ENCODE assay signal across 9 mouse cellular contexts in genomic region chr16:45877171-45877570, GRCm38 (mm10).
DNase-seq lines count a peak whose midpoint lies in the region; ATAC-seq and TF ChIP-seq lines count a peak whose summit lies in the region.
"Had no signal": no experiment of that assay in that cellular context is flagged by ENCODE, and none has a peak within 500 bp of the region (broad histone marks: within the 10 kb centered on the region; RNA-seq: fewer than 3 reads in every experiment).

No protein-coding gene starts in this region.

- ATAC-seq in forebrain, postnatal 0 days, result peak; percentile 27; the same call in 1 of the 2 replicates
- no peak for ATAC-seq in forebrain, embryonic 12.5 days (ENCODE audit: low FRiP score)
- ATAC-seq in lung, embryonic 16.5 days (ENCODE audit: low read depth), result peak; percentile 36
- no peak for ATAC-seq in midbrain, embryonic 15.5 days (replicated peaks)

- H3K36me3 ChIP-seq in forebrain, postnatal 0 days (ENCODE audit: insufficient read depth), result no peaks in the 10 kb centered on the region
- no peaks in the 10 kb centered on the region for H3K36me3 ChIP-seq in forebrain, embryonic 12.5 days (replicated peaks)
- H3K36me3 ChIP-seq in lung, embryonic 16.5 days (ENCODE audit: control insufficient read depth, insufficient read depth, low read length), result no peaks in the 10 kb centered on the region
- no peaks in the 10 kb centered on the region for H3K36me3 ChIP-seq in midbrain, embryonic 15.5 days (replicated peaks)
- H3K36me3 ChIP-seq: liver, embryonic 13.5 days had no signal

- 80% methylated on average over 5 of the region's 5 CpGs for WGBS in forebrain, postnatal 0 days
- WGBS in forebrain, embryonic 12.5 days, result 83% methylated on average over 5 of the region's 5 CpGs
- WGBS in lung, embryonic 16.5 days, result 52% methylated on average over 5 of the region's 5 CpGs
- 88% methylated on average over 5 of the region's 5 CpGs for WGBS in midbrain, embryonic 15.5 days

- no peaks in the 10 kb centered on the region for H3K27me3 ChIP-seq in forebrain, postnatal 0 days (ENCODE audit: insufficient read depth, low read length)
- no peaks in the 10 kb centered on the region for H3K27me3 ChIP-seq in forebrain, embryonic 12.5 days
- no peaks in the 10 kb centered on the region for H3K27me3 ChIP-seq in lung, embryonic 16.5 days (ENCODE audit: control insufficient read depth, insufficient read depth, low read depth, low read length)
- no peaks in the 10 kb centered on the region for H3K27me3 ChIP-seq in midbrain, embryonic 15.5 days (replicated peaks)
- H3K27me3 ChIP-seq: liver, embryonic 13.5 days had no signal

- H3K9ac ChIP-seq in forebrain, postnatal 0 days, result no peak overlapping the region
- H3K9ac ChIP-seq in forebrain, embryonic 12.5 days, result no peak overlapping the region
- no peak overlapping the region for H3K9ac ChIP-seq in lung, embryonic 16.5 days (ENCODE audit: low read length)
- H3K9ac ChIP-seq in midbrain, embryonic 15.5 days, result no peak overlapping the region
- H3K9ac ChIP-seq: liver, embryonic 13.5 days had no signal

- no peaks in the 10 kb centered on the region for H3K9me3 ChIP-seq in forebrain, postnatal 0 days (ENCODE audit: low read length)
- no peaks in the 10 kb centered on the region for H3K9me3 ChIP-seq in forebrain, embryonic 12.5 days
- H3K9me3 ChIP-seq in lung, embryonic 16.5 days (ENCODE audit: control insufficient read depth, low read length), result no peaks in the 10 kb centered on the region
- no peaks in the 10 kb centered on the region for H3K9me3 ChIP-seq in midbrain, embryonic 15.5 days
- H3K9me3 ChIP-seq: liver, embryonic 13.5 days had no signal

- H3K27ac ChIP-seq in forebrain, postnatal 0 days (ENCODE audit: low read depth, low read length), result no peak overlapping the region
- no peak overlapping the region for H3K27ac ChIP-seq in forebrain, embryonic 12.5 days
- peak overlapping the region; percentile 46 for H3K27ac ChIP-seq in lung, embryonic 16.5 days (ENCODE audit: low read length)
- no peak overlapping the region for H3K27ac ChIP-seq in midbrain, embryonic 15.5 days
- H3K27ac ChIP-seq: liver, embryonic 13.5 days had no signal

- DNase-seq in forebrain, postnatal 0 days, result peak; percentile 8
- no peak for DNase-seq in lung, adult 18-20 months
- DNase-seq in kidney, postnatal 36 days, result peak; percentile 40 to 43
- peak; percentile 4 for DNase-seq in right cerebral cortex, postnatal 4 days
- no peak for DNase-seq in thymus, postnatal 10 days (ENCODE audit: low spot score in 2 of 2)
- DNase-seq: liver, embryonic 13.5 days had no signal

- H3K4me1 ChIP-seq in forebrain, postnatal 0 days (ENCODE audit: insufficient read depth), result no peaks in the 10 kb centered on the region
- H3K4me1 ChIP-seq in forebrain, embryonic 12.5 days, result no peaks in the 10 kb centered on the region
- H3K4me1 ChIP-seq in lung, embryonic 16.5 days (replicated peaks; ENCODE audit: control insufficient read depth, insufficient read depth, low read length), result peaks cover 13% of the 10 kb centered on the region
- H3K4me1 ChIP-seq in midbrain, embryonic 15.5 days, result no peaks in the 10 kb centered on the region
- H3K4me1 ChIP-seq: liver, embryonic 13.5 days had no signal

- no peak overlapping the region for H3K4me2 ChIP-seq in forebrain, postnatal 0 days (ENCODE audit: low read depth)
- no peak overlapping the region for H3K4me2 ChIP-seq in forebrain, embryonic 12.5 days
- H3K4me2 ChIP-seq in lung, embryonic 16.5 days (ENCODE audit: low read depth, low read length), result no peak overlapping the region
- no peak overlapping the region for H3K4me2 ChIP-seq in midbrain, embryonic 15.5 days
- H3K4me2 ChIP-seq: liver, embryonic 13.5 days had no signal

- no peak overlapping the region for H3K4me3 ChIP-seq in forebrain, postnatal 0 days (ENCODE audit: low read depth, low read length)
- H3K4me3 ChIP-seq in forebrain, embryonic 12.5 days (replicated peaks), result no peak overlapping the region
- no peak overlapping the region for H3K4me3 ChIP-seq in lung, embryonic 16.5 days (ENCODE audit: low read length)
- no peak overlapping the region for H3K4me3 ChIP-seq in midbrain, embryonic 15.5 days
- H3K4me3 ChIP-seq: liver, embryonic 13.5 days had no signal

- no peak for TF ChIP-seq CTCF in forebrain, postnatal 0 days (IDR thresholded peaks at IDR 0.05; ENCODE audit: low read depth)

Comparison
In these comparisons a context has a peak if more than half of its experiments do, and no peak if none do; other contexts are left out.
1. ATAC-seq: peak in forebrain, postnatal 0 days (single experiment) and lung, embryonic 16.5 days (single experiment); none in forebrain, embryonic 12.5 days (single experiment) and midbrain, embryonic 15.5 days (single experiment).
2. DNase-seq: peak in forebrain, postnatal 0 days (single experiment), kidney, postnatal 36 days (2 of 2) and right cerebral cortex, postnatal 4 days (single experiment); none in lung, adult 18-20 months (0 of 2) and thymus, postnatal 10 days (0 of 2).